Mouse (Mus musculus) megakaryocyte, embryonic 14.5 days (primary cell): ENCODE results near the gene Tnks2. TPM values are rescaled to one million over a fixed set of nuclear protein-coding genes. Genes with fewer than 3 reads are reported as not detected.

Experiments used
- H3K27me3 ChIP-seq: replicated peaks from 2 replicates; pipeline ENCODE3; 2012; ENCODE audit warnings: inconsistent platforms
- H3K36me3 ChIP-seq: replicated peaks from 2 replicates; pipeline ENCODE3; 2012; ENCODE audit warnings: low read length, inconsistent platforms, mixed read lengths
- H3K4me1 ChIP-seq: 2 replicates; pipeline ENCODE4 v1.6.1; 2012; ENCODE audit warnings: inconsistent platforms
- H3K4me3 ChIP-seq: replicated peaks from 2 replicates; pipeline ENCODE3; 2012; ENCODE audit warnings: moderate library complexity, mild to moderate bottlenecking, inconsistent platforms
- H3K9me3 ChIP-seq: 2 replicates; pipeline ENCODE4 v1.6.1; 2012; ENCODE audit warnings: inconsistent platforms
- FLI1 ChIP-seq: IDR thresholded peaks from 2 replicates; pipeline ENCODE4 v1.6.1; 2012; ENCODE audit warnings: low read length, inconsistent platforms, mixed read lengths
- GATA1 ChIP-seq: IDR thresholded peaks from 3 replicates; pipeline ENCODE4 v1.6.1; 2012; ENCODE audit warnings: mixed read lengths, low read length, inconsistent platforms, borderline replicate concordance
- polyA plus RNA-seq: library from polyadenylated mRNA; stranded (reverse); fragments of >175 nt; gene quantifications from 2 replicates; pipeline ENCODE4 v1.2.3, GENCODE M21; 2012; ENCODE audit warnings: low replicate concordance; ENCODE audit not compliant: insufficient read depth

The Tnks2 gene
- polyA plus RNA-seq, 1 experiment, result 1.3 TPM

GRCm38 (mm10) chr19:36916206-36916605, 82.2 kb downstream of the Tnks2 start:
- Histone ChIP-seq H3K4me3 (no peak overlapping the region), H3K27me3 (peaks cover 25% of the 10 kb centered on the region), H3K4me1 (peaks cover 23% of the 10 kb centered on the region), H3K36me3 (no peaks in the 10 kb centered on the region), H3K9me3 (no peaks in the 10 kb centered on the region)
- TF ChIP-seq FLI1 (no peak), GATA1 (no peak)

GRCm38 (mm10) chr19:36916876-36917389, 82.9 kb downstream of the Tnks2 start:
- Histone ChIP-seq H3K4me3 (no peak overlapping the region), H3K4me1 (peaks cover 23% of the 10 kb centered on the region), H3K9me3 (no peaks in the 10 kb centered on the region), H3K27me3 (peaks cover 22% of the 10 kb centered on the region), H3K36me3 (no peaks in the 10 kb centered on the region)
- TF ChIP-seq FLI1 (no peak), GATA1 (no peak)

DNA sequence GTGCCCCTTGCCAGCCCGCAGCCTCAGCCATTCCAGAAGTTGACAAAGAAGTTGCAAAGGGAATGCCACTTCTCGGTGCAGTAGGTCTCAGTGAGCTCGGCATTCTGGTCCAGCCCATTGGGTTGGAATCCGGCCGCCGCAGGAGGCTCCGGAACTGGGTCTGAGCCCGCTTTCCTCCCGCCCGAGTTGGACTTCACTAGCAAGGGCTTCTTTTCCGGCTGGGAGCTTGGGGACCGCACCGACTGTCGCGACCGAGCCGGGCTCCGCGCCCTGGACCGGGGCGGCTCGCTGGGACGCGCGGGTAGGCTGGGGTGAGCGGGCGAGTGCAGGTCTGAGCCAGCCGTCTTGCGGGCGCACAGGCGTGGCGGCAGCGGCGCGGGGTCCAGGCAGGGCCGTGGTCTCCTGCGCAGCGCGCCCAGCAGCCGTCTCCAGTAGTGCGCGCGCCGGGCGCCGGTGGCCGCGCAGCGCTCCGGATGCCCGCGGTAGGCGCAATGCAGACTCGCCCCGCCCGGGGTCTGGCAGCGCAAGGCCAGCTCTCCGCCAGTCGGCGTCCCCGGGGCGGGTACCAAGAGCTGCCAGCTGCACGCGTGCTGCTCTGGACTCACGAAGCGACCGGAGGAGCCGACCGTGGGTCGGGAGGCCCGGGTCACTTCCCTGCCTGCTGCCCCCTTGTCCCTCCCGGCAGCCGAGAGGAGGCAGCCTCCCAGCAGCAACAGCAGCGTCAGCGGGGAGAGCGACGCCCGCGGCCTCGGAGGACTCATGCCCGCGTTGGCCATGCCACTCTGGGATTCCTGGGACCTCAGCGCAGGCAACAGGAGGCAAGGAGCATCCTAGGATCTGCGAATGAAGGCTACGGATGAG, 84.6 kb downstream of the Tnks2 start:
- Histone ChIP-seq H3K4me3 (peak overlapping the region; percentile 94), H3K27me3 (peaks cover 13% of the 10 kb centered on the region), H3K4me1 (peaks cover 27% of the 10 kb centered on the region), H3K9me3 (no peaks in the 10 kb centered on the region), H3K36me3 (no peaks in the 10 kb centered on the region)
- TF ChIP-seq GATA1 (no peak), FLI1 (no peak)

DNA sequence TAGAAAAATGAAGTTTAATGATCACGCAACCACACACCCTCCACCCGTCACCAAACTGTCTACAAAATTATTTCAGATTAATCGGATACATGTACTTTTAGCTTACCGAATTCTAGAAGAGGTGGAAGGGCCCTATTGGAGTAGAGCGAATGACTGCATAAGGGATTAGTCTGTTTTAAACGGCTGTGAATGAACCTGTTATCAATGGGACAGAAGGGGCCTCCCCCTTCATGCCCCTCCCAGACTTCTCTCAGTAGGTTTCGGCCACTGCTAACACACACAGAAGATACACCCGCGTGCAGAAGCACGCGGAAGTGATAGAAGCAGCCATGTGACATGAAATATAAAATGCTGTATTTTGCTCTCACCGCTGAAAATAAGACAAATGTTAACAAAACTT, 85.4 kb downstream of the Tnks2 start, which contains the start of gene Fgfbp3:
Fgfbp3 (minus strand) TSS at position 150 of the 400 bp plus-strand sequence.
- Histone ChIP-seq H3K9me3 (no peaks in the 10 kb centered on the region), H3K4me3 (peak within 1 kb of the TSS; percentile 94), H3K27me3 (peaks cover 13% of the 10 kb centered on the region), H3K4me1 (peaks cover 29% of the 10 kb centered on the region), H3K36me3 (no peaks in the 10 kb centered on the region)
- TF ChIP-seq GATA1 (no peak), FLI1 (no peak)

DNA sequence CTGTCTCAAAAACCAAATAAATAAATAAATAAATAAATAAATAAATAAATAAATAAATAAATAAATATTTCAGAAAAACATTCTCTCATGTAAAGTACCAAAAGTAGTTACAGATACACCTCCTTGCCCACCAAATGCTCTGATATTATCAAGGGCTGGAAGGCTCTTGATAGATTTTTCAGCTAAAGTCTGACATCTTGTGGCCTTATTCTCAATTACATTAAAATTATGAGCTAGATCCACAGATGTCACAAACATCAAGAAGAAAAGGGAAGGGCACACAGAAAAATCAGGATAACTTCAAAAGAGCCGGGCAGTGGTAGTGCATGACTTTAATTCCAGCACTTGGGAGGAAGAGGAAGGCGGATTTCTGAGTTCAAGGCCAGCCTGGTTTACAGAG, 88.0 kb downstream of the Tnks2 start:
- H3K36me3 ChIP-seq, result no peaks in the 10 kb centered on the region
- peaks cover 29% of the 10 kb centered on the region for H3K4me1 ChIP-seq
- H3K4me3 ChIP-seq, result no peak overlapping the region
- TF ChIP-seq GATA1, result no peak
- TF ChIP-seq FLI1, result no peak
- H3K27me3 ChIP-seq, result peaks cover 4% of the 10 kb centered on the region
- H3K9me3 ChIP-seq, result no peaks in the 10 kb centered on the region

- H3K27me3 ChIP-seq, result peaks cover 3% of the 10 kb centered on the region
- TF ChIP-seq GATA1 (no peak), FLI1 (no peak)
- no peak overlapping the region for H3K4me3 ChIP-seq
- no peaks in the 10 kb centered on the region for H3K9me3 ChIP-seq
- no peaks in the 10 kb centered on the region for H3K36me3 ChIP-seq
- peaks cover 35% of the 10 kb centered on the region for H3K4me1 ChIP-seq
Observed at GRCm38 (mm10) chr19:36922936-36923335, 88.9 kb downstream of the Tnks2 start.

GRCm38 (mm10) chr19:36925671-36926552, 91.9 kb downstream of the Tnks2 start, which contains the start of gene Btaf1:
Btaf1 (plus strand) TSS chr19:36926079.
- 0 out of 2 replicates have a peak, but pooled peaks have one; percentile 55 for TF ChIP-seq FLI1
- no peak for TF ChIP-seq GATA1
- H3K27me3 ChIP-seq, result no peaks in the 10 kb centered on the region
- peaks cover 47% of the 10 kb centered on the region for H3K4me1 ChIP-seq
- peak within 1 kb of the TSS; percentile 96 for H3K4me3 ChIP-seq
- H3K36me3 ChIP-seq, result no peaks in the 10 kb centered on the region
- no peaks in the 10 kb centered on the region for H3K9me3 ChIP-seq

GRCm38 (mm10) chr19:36926553-36927236, 92.7 kb downstream of the Tnks2 start:
- Histone ChIP-seq H3K4me1 (peaks cover 54% of the 10 kb centered on the region), H3K9me3 (no peaks in the 10 kb centered on the region), H3K4me3 (peak overlapping the region; percentile 96), H3K27me3 (no peaks in the 10 kb centered on the region), H3K36me3 (no peaks in the 10 kb centered on the region)
- TF ChIP-seq GATA1, result no peak
- TF ChIP-seq FLI1, result no peak

GRCm38 (mm10) chr19:36927800-36928361, 93.8 kb downstream of the Tnks2 start:
- Histone ChIP-seq H3K27me3 (no peaks in the 10 kb centered on the region), H3K4me1 (peaks cover 66% of the 10 kb centered on the region), H3K4me3 (peak overlapping the region; percentile 96), H3K36me3 (no peaks in the 10 kb centered on the region), H3K9me3 (no peaks in the 10 kb centered on the region)
- TF ChIP-seq FLI1 (no peak), GATA1 (no peak)
